Mouse (Mus musculus) lung, postnatal 0 days (tissue): ENCODE results near the gene AL607142.1. TPM values are rescaled to one million over a fixed set of nuclear protein-coding genes. Genes with fewer than 3 reads are reported as not detected.

ENCODE experiments used
- ATAC-seq: fragments of 200-750 bp; cut with Nextera tagmentation; 2 replicates; pipeline ENCODE4 v1.8.0; 2017; ENCODE audit warnings: moderate library complexity
- DNase-seq: peaks from one replicate; pipeline ENCODE4 v3.0.0-alpha.2; 2016; ENCODE audit warnings: low spot score
- H3K27ac ChIP-seq: fragments of 300-500 bp; sonication (generic); 2 replicates; pipeline ENCODE4 v1.5.1; 2014; ENCODE audit warnings: antibody characterized with exemption, mild to moderate bottlenecking, low read length, mixed read lengths
- H3K27me3 ChIP-seq: fragments of 300-500 bp; sonication (generic); replicated peaks from 2 replicates; pipeline ENCODE4 v1.6.1; 2014; ENCODE audit warnings: low read length, mixed read lengths; ENCODE audit not compliant: insufficient read depth
- H3K36me3 ChIP-seq: fragments of 300-500 bp; sonication (generic); 2 replicates; pipeline ENCODE4 v1.6.1; 2014; ENCODE audit warnings: low read length, mixed read lengths; ENCODE audit not compliant: insufficient read depth
- H3K4me1 ChIP-seq: fragments of 300-500 bp; sonication (generic); 2 replicates; pipeline ENCODE4 v1.6.1; 2014; ENCODE audit warnings: antibody characterized with exemption, low read depth, low read length, mixed read lengths; ENCODE audit not compliant: insufficient read depth
- H3K4me2 ChIP-seq: fragments of 300-500 bp; sonication (generic); replicated peaks from 2 replicates; pipeline ENCODE4 v1.6.1; 2014; ENCODE audit warnings: low read depth, mild to moderate bottlenecking, low read length, moderate library complexity, mixed read lengths
- H3K4me3 ChIP-seq: fragments of 300-500 bp; sonication (generic); 2 replicates; pipeline ENCODE4 v1.5.1; 2014; ENCODE audit warnings: low read depth, low read length
- H3K9ac ChIP-seq: fragments of 300-500 bp; sonication (generic); replicated peaks from 2 replicates; pipeline ENCODE4 v1.6.1; 2014; ENCODE audit warnings: low read depth, mild to moderate bottlenecking
- H3K9me3 ChIP-seq: fragments of 300-500 bp; sonication (generic); 2 replicates; pipeline ENCODE4 v1.6.1; 2016; ENCODE audit warnings: low read length, mixed read lengths
- CTCF ChIP-seq: IDR thresholded peaks from 2 replicates; pipeline ENCODE4 v1.5.1; 2016; ENCODE audit warnings: antibody characterized with exemption, mild to moderate bottlenecking
- EP300 ChIP-seq: IDR thresholded peaks from 2 replicates; pipeline ENCODE4 v1.6.1; 2016; ENCODE audit warnings: antibody characterized with exemption, mild to moderate bottlenecking, control low read depth
- WGBS: fragments of 180-500 bp; shearing (Covaris S2); extraction: QIAGEN DNeasy Blood & Tissue Kit; methylation state at CpG from one replicate; pipeline ENCODE4 v1.1.7; 2014; 5-methylcytosine and 5-hydroxymethylcytosine counted together
- polyA plus RNA-seq: library from polyadenylated mRNA; unstranded; fragments of >200 nt; fragmentation: Nextera tagmentation; extraction: Ambion mirVana; gene quantifications from 2 replicates; pipeline ENCODE4 v1.2.1, GENCODE M21; 2015

The AL607142.1 gene
- polyA plus RNA-seq, 1 experiment from 2014 or later: not detected

- Histone ChIP-seq H3K27ac (no peak overlapping the region), H3K4me1 (no peaks in the 10 kb centered on the region), H3K9me3 (no peaks in the 10 kb centered on the region), H3K36me3 (no peaks in the 10 kb centered on the region), H3K27me3 (no peaks in the 10 kb centered on the region), H3K9ac (no peak overlapping the region), H3K4me2 (no peak overlapping the region), H3K4me3 (no peak overlapping the region)
- ATAC-seq (no peak), DNase-seq (no peak)
- TF ChIP-seq CTCF (no peak), EP300 (no peak)
- WGBS: 82% methylated on average over 8 of the region's 8 CpGs
Measured at GRCm38 (mm10) chr4:120077322-120077721, 12.5 kb downstream of the AL607142.1 start.

DNA sequence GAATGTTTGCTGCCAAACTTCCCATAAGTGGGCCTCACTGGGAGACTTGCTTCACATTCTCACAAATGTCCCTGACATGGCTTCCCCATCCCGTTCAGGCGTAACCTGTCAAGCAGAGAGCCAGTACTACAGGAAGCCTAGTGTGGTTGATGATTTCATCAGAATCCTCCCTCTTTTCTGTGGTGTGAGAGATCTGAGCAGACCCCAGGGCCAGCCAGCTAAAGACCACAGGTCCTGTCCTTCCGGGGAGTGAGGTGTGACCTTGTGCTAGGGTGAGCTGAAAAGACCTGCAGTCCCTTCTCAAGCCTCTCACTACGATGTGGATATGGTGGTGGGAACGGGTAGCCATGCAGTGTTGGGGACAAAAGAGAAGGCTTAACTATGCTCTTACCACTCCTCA lies 17.7 kb downstream of the AL607142.1 start:
- Histone ChIP-seq H3K9ac (no peak overlapping the region), H3K4me1 (peaks cover 3% of the 10 kb centered on the region; the same call in 1 of the 2 replicates), H3K36me3 (no peaks in the 10 kb centered on the region), H3K4me3 (no peak overlapping the region), H3K4me2 (no peak overlapping the region), H3K27me3 (no peaks in the 10 kb centered on the region), H3K27ac (no peak overlapping the region), H3K9me3 (no peaks in the 10 kb centered on the region)
- WGBS: 85% methylated on average over 5 of the region's 5 CpGs
- DNase-seq (no peak), ATAC-seq (no peak)
- TF ChIP-seq CTCF: no peak
- no peak for TF ChIP-seq EP300

GRCm38 (mm10) chr4:120083700-120084099 lies 18.9 kb downstream of the AL607142.1 start:
- Histone ChIP-seq H3K27me3 (no peaks in the 10 kb centered on the region), H3K27ac (no peak overlapping the region), H3K4me2 (no peak overlapping the region), H3K4me3 (no peak overlapping the region), H3K9me3 (no peaks in the 10 kb centered on the region), H3K36me3 (no peaks in the 10 kb centered on the region), H3K4me1 (peaks cover 3% of the 10 kb centered on the region; the same call in 1 of the 2 replicates), H3K9ac (no peak overlapping the region)
- DNase-seq (peak; percentile 83), ATAC-seq (no peak)
- no peak for TF ChIP-seq EP300
- TF ChIP-seq CTCF: no peak
- 56% methylated on average over 3 of the region's 3 CpGs for WGBS

DNA sequence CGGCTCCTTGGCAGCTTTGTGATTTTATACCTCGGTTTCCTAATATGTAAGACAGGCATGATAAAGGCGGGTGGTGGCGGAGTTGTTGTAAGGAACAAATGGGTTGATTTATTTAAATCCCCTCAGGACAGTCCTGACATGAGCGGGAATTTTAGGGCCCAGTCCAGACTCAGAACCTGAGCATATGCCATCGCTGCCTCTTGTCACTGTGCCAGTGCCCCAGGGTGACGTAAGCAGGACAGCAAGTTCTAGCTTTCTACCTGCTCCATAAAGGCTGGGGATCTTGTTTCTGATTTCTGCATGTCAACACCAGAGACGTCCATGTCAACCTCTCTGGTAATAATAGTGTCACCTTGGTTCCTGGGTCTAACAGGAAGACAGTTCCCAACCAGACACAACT lies 24.7 kb downstream of the AL607142.1 start:
- H3K4me3 ChIP-seq: no peak overlapping the region
- H3K27ac ChIP-seq: no peak overlapping the region
- H3K9ac ChIP-seq: no peak overlapping the region
- no peak for DNase-seq
- no peak for ATAC-seq
- H3K27me3 ChIP-seq: no peaks in the 10 kb centered on the region
- H3K9me3 ChIP-seq: no peaks in the 10 kb centered on the region
- H3K4me1 ChIP-seq: no peaks in the 10 kb centered on the region
- WGBS: 89% methylated on average over 8 of the region's 8 CpGs
- no peak overlapping the region for H3K4me2 ChIP-seq
- no peaks in the 10 kb centered on the region for H3K36me3 ChIP-seq
- no peak for TF ChIP-seq CTCF
- TF ChIP-seq EP300: no peak

GRCm38 (mm10) chr4:120091997-120092783 lies 27.4 kb downstream of the AL607142.1 start:
- Histone ChIP-seq H3K4me2 (no peak overlapping the region), H3K9me3 (no peaks in the 10 kb centered on the region), H3K9ac (no peak overlapping the region), H3K27me3 (no peaks in the 10 kb centered on the region), H3K27ac (0 out of 2 replicates have a peak overlapping the region, but pooled peaks have one; percentile 26), H3K4me3 (no peak overlapping the region), H3K4me1 (no peaks in the 10 kb centered on the region), H3K36me3 (no peaks in the 10 kb centered on the region)
- peak; percentile 73 for DNase-seq
- peak; percentile 81 for ATAC-seq
- WGBS: 53% methylated on average over 1 of the region's 1 CpGs
- TF ChIP-seq CTCF: no peak
- TF ChIP-seq EP300: peak; percentile 64

GRCm38 (mm10) chr4:120096935-120097334 lies 32.1 kb downstream of the AL607142.1 start:
- no peaks in the 10 kb centered on the region for H3K4me1 ChIP-seq
- no peak overlapping the region for H3K9ac ChIP-seq
- no peak overlapping the region for H3K27ac ChIP-seq
- no peak for ATAC-seq
- peaks cover 8% of the 10 kb centered on the region; the same call in 1 of the 2 replicates for H3K9me3 ChIP-seq
- no peak for DNase-seq
- WGBS: 80% methylated on average over 19 of the region's 19 CpGs
- TF ChIP-seq EP300 (no peak), CTCF (no peak)
- H3K27me3 ChIP-seq: no peaks in the 10 kb centered on the region
- H3K4me2 ChIP-seq: no peak overlapping the region
- no peak overlapping the region for H3K4me3 ChIP-seq
- no peaks in the 10 kb centered on the region for H3K36me3 ChIP-seq
